Mouse (Mus musculus) liver, adult 2 months (tissue): ENCODE measurements around the gene Rpl27a. TPM values are rescaled to one million over a fixed set of nuclear protein-coding genes. Genes with fewer than 3 reads are reported as not detected.

Experiments used
- DNase-seq: peaks from one replicate; pipeline ENCODE4 v3.0.0-alpha.2; 2011; ENCODE audit warnings: low read depth, low spot score; ENCODE audit errors: extremely low read depth
- H3K27ac ChIP-seq: fragments of 200-500 bp; replicated peaks from 2 replicates; pipeline ENCODE4 v1.5.1; 2012; ENCODE audit warnings: low read depth, mild to moderate bottlenecking, control low read depth, inconsistent platforms, low read length; ENCODE audit not compliant: insufficient read depth
- H3K27me3 ChIP-seq: fragments of 200-500 bp; 2 replicates; pipeline ENCODE4 v1.6.1; 2012; ENCODE audit warnings: mild to moderate bottlenecking, moderate library complexity, low read length, inconsistent platforms; ENCODE audit not compliant: control insufficient read depth, insufficient read depth
- H3K36me3 ChIP-seq: fragments of 200-500 bp; 2 replicates; pipeline ENCODE4 v1.6.1; 2012; ENCODE audit warnings: low read length, inconsistent platforms; ENCODE audit not compliant: control insufficient read depth, insufficient read depth
- H3K4me1 ChIP-seq: fragments of 200-500 bp; 2 replicates; pipeline ENCODE4 v1.6.1; 2011; ENCODE audit warnings: low read length; ENCODE audit not compliant: control insufficient read depth, insufficient read depth
- H3K4me3 ChIP-seq: fragments of 200-500 bp; 2 replicates; pipeline ENCODE4 v1.5.1; 2011; ENCODE audit warnings: low read depth, mild to moderate bottlenecking, control low read depth, low read length, moderate library complexity; ENCODE audit not compliant: insufficient read depth
- H3K79me2 ChIP-seq: fragments of 200-500 bp; 2 replicates; pipeline ENCODE4 v1.6.1; 2012; ENCODE audit warnings: inconsistent platforms, mild to moderate bottlenecking, low read length, moderate library complexity; ENCODE audit not compliant: control insufficient read depth, insufficient read depth
- H3K9ac ChIP-seq: fragments of 200-500 bp; 2 replicates; pipeline ENCODE4 v1.6.1; 2012; ENCODE audit warnings: low read depth, mild to moderate bottlenecking, control low read depth, inconsistent platforms, low read length
- CTCF ChIP-seq: fragments of 200-500 bp; IDR thresholded peaks from 2 replicates; pipeline ENCODE4 v1.5.1; 2011; ENCODE audit warnings: low read depth, low read length, control low read depth
- POLR2A ChIP-seq: fragments of 200-500 bp; IDR thresholded peaks from 2 replicates; pipeline ENCODE4 v1.6.1; 2011; ENCODE audit warnings: low read length, control low read depth; ENCODE audit not compliant: insufficient read depth; ENCODE audit errors: extremely low read depth
- WGBS: fragments of 180-500 bp; shearing (Covaris S2); methylation state at CpG from one replicate; pipeline ENCODE4 v1.1.7; 2018; 5-methylcytosine and 5-hydroxymethylcytosine counted together
- polyA plus RNA-seq: library from polyadenylated mRNA; depleted of rRNA; stranded (reverse); fragments of >200 nt; gene quantifications from 2 replicates; pipeline ENCODE4 v1.2.3, GENCODE M21; 2012
- total RNA-seq: library from RNA; depleted of rRNA; stranded (reverse); fragments of >200 nt; gene quantifications from 2 replicates; pipeline ENCODE4 v1.2.3, GENCODE M21; 2014

Gene Rpl27a
- total and polyA plus RNA-seq, 2 experiments, result 255 to 318 TPM

DNA sequence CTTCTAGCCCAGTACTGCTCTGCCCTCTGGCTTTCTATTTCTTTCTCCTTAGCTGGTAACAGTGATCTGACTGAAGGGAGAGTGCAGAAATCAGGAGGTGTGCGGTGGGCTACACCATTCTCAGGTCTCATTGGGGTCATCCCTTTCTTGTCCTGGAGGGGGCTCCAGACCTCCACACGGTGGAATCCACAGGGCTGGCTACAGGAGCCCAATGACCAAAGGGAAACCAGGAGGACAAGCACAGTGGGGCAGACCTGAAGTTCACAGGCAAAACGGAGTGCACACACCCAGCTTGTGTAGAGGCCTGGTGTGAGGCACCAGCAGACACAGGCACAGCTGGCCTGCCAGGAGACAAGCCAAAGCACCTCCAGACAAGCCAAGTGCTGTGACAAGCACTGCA lies 9.4 kb downstream of the Rpl27a start:
- TF ChIP-seq CTCF (peak; percentile 73), POLR2A (no peak)
- no peak overlapping the region for H3K27ac ChIP-seq
- H3K9ac ChIP-seq, result no peak overlapping the region
- H3K4me3 ChIP-seq, result no peak overlapping the region
- 62% methylated on average over 3 of the region's 3 CpGs for WGBS
- H3K36me3 ChIP-seq, result peaks cover 38% of the 10 kb centered on the region
- H3K27me3 ChIP-seq, result no peaks in the 10 kb centered on the region
- H3K79me2 ChIP-seq, result no peaks in the 10 kb centered on the region
- H3K4me1 ChIP-seq, result peaks cover 22% of the 10 kb centered on the region
- no peak for DNase-seq

DNA sequence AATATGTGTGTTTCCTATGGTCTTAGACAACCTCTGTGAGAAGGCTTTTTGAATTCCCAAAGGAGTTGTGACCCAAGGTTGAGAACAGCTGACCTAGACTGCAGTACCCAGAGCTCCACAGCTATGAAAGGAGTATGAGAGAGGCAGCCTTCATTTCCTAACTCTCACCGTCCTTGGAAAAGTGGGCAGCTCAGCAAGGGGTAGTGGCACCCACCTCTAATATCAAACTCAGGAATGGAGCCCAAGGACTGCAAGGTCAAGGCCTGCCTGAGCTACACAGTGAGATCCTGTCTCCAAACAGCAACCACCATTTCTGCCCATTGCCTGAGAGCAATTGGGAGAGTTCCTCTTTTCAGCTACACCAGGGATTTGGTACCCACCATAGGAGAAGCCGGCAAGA lies 10.8 kb downstream of the Rpl27a start:
- no peaks in the 10 kb centered on the region for H3K79me2 ChIP-seq
- TF ChIP-seq POLR2A (no peak), CTCF (no peak)
- no peak overlapping the region for H3K9ac ChIP-seq
- DNase-seq, result no peak
- no peak overlapping the region for H3K4me3 ChIP-seq
- H3K36me3 ChIP-seq, result peaks cover 32% of the 10 kb centered on the region
- H3K27me3 ChIP-seq, result no peaks in the 10 kb centered on the region
- peaks cover 16% of the 10 kb centered on the region for H3K4me1 ChIP-seq
- H3K27ac ChIP-seq, result no peak overlapping the region
- WGBS, result 87% methylated on average over 2 of the region's 2 CpGs

DNA sequence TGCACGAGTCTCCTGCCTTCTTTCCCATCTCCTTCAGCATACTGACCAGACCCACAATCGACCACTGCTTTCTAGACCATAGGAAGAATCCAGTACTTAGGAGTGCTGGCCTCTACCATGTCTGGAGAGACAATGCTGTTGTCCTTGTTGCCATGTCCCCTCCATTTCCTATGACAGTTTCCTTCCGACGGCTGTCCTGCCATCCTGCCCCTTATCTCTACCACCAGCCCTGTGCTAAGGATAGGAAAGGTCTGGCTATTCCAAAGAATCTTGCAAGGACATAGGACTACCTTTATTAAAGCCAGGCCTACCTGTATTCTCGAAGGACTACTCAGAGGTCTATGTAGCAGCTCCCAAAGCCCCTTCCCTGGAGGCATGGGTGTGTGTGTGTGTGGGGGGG lies 12.6 kb downstream of the Rpl27a start:
- TF ChIP-seq POLR2A, result no peak
- TF ChIP-seq CTCF, result no peak
- Histone ChIP-seq H3K4me1 (peaks cover 2% of the 10 kb centered on the region), H3K36me3 (peaks cover 31% of the 10 kb centered on the region), H3K9ac (no peak overlapping the region), H3K27me3 (no peaks in the 10 kb centered on the region), H3K79me2 (no peaks in the 10 kb centered on the region), H3K4me3 (no peak overlapping the region), H3K27ac (peak overlapping the region; percentile 47)
- DNase-seq, result no peak
- 75% methylated on average over 5 of the region's 5 CpGs for WGBS

GRCm38 (mm10) chr7:109532691-109533090 lies 13.7 kb downstream of the Rpl27a start:
- peaks cover 38% of the 10 kb centered on the region for H3K36me3 ChIP-seq
- H3K27ac ChIP-seq, result no peak overlapping the region
- H3K4me1 ChIP-seq, result no peaks in the 10 kb centered on the region
- no peaks in the 10 kb centered on the region for H3K27me3 ChIP-seq
- 87% methylated on average over 3 of the region's 3 CpGs for WGBS
- no peak for TF ChIP-seq CTCF
- TF ChIP-seq POLR2A, result no peak
- H3K4me3 ChIP-seq, result no peak overlapping the region
- no peak for DNase-seq
- H3K9ac ChIP-seq, result no peak overlapping the region
- H3K79me2 ChIP-seq, result no peaks in the 10 kb centered on the region

DNA sequence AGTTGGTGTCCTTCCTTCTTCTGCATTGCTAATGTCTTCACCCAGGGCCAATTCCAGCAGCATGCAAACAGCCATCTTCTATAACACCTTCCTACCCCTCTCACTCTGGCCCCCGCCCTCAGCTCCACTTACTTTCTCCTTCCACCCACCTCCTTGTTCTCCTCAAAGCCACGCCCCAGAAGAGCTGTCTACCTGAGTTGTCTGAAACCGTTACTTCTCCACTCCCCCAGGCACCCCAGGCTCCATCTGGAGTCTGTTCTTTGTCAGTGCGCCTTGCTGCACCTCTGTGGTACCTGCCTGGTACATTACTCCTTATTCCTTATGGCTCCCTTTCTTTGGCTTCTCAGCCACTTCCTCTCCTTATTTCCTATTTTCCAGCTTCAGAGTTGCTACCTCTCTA lies 14.2 kb downstream of the Rpl27a start:
- DNase-seq, result no peak
- H3K27ac ChIP-seq, result no peak overlapping the region
- H3K36me3 ChIP-seq, result peaks cover 39% of the 10 kb centered on the region
- H3K79me2 ChIP-seq, result no peaks in the 10 kb centered on the region
- WGBS, result 95% methylated on average over 4 of the region's 4 CpGs
- no peak overlapping the region for H3K4me3 ChIP-seq
- no peaks in the 10 kb centered on the region for H3K27me3 ChIP-seq
- H3K9ac ChIP-seq, result no peak overlapping the region
- no peak for TF ChIP-seq POLR2A
- TF ChIP-seq CTCF, result no peak
- H3K4me1 ChIP-seq, result no peaks in the 10 kb centered on the region

DNA sequence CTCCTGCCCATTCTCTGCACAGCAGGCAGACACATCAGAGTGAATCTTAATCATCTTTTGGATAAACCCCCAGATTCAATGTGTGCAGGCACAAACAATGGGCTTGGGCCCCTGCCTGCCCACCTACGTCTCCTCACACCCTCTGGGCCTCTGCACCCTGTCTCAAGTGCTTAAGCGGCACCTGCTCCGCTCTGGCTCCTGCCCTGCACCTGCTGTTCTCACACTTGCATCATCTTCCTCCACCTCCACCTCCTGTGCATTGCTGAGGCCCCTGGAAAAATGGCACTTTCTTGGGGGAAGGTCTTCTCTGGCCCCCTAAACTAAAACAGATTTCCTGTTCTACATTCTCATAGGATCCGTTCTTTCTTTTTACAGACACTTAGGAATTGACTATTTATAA lies 14.9 kb downstream of the Rpl27a start:
- no peak overlapping the region for H3K4me3 ChIP-seq
- TF ChIP-seq POLR2A, result no peak
- no peak for TF ChIP-seq CTCF
- H3K4me1 ChIP-seq, result no peaks in the 10 kb centered on the region
- no peak overlapping the region for H3K27ac ChIP-seq
- no peaks in the 10 kb centered on the region for H3K27me3 ChIP-seq
- no peaks in the 10 kb centered on the region for H3K79me2 ChIP-seq
- peaks cover 40% of the 10 kb centered on the region for H3K36me3 ChIP-seq
- H3K9ac ChIP-seq, result no peak overlapping the region
- WGBS, result 98% methylated on average over 4 of the region's 4 CpGs
- DNase-seq, result no peak
